Mouse (Mus musculus) heart, embryonic 10.5 days (tissue): ENCODE measurements around the gene Tmprss6. TPM values are rescaled to one million over a fixed set of nuclear protein-coding genes. Genes with fewer than 3 reads are reported as not detected.

Experiments
- DNase-seq: peaks from one replicate; pipeline ENCODE4 v3.0.0-alpha.2; 2017; ENCODE audit warnings: low spot score
- H3K27ac ChIP-seq: fragments of 300-500 bp; sonication (generic); 2 replicates; pipeline ENCODE4 v1.5.1; 2016; ENCODE audit warnings: mild to moderate bottlenecking
- H3K27me3 ChIP-seq: fragments of 300-500 bp; sonication (generic); 2 replicates; pipeline ENCODE4 v1.6.1; 2016; ENCODE audit warnings: mild to moderate bottlenecking; ENCODE audit not compliant: poor library complexity, insufficient read depth, severe bottlenecking
- H3K36me3 ChIP-seq: fragments of 300-500 bp; sonication (generic); 2 replicates; pipeline ENCODE4 v1.6.1; 2016; ENCODE audit warnings: mild to moderate bottlenecking, moderate library complexity
- H3K4me1 ChIP-seq: fragments of 300-500 bp; sonication (generic); 2 replicates; pipeline ENCODE4 v1.6.1; 2016; ENCODE audit warnings: mild to moderate bottlenecking
- H3K4me3 ChIP-seq: fragments of 300-500 bp; sonication (generic); 2 replicates; pipeline ENCODE4 v1.5.1; 2016; ENCODE audit warnings: mild to moderate bottlenecking, moderate library complexity
- H3K9me3 ChIP-seq: fragments of 300-500 bp; sonication (generic); 2 replicates; pipeline ENCODE4 v1.6.1; 2016; ENCODE audit warnings: mild to moderate bottlenecking, moderate library complexity
- WGBS: fragments of 180-500 bp; shearing (Covaris S2); methylation state at CpG from one replicate; pipeline ENCODE4 v1.1.7; 2016; 5-methylcytosine and 5-hydroxymethylcytosine counted together
- polyA plus RNA-seq: library from polyadenylated mRNA; unstranded; fragments of >200 nt; fragmentation: Nextera tagmentation; extraction: Ambion mirVana; gene quantifications from 2 replicates; pipeline ENCODE4 v1.2.1, GENCODE M21; 2016

Tmprss6 gene
- polyA plus RNA-seq, 1 experiment from 2014 or later, result 1.7 TPM

GRCm38 (mm10) chr15:78437237-78438017, 31.0 kb downstream of the Tmprss6 start:
- peaks cover 24% of the 10 kb centered on the region for H3K36me3 ChIP-seq
- peaks cover 39% of the 10 kb centered on the region for H3K27me3 ChIP-seq
- peaks cover 78% of the 10 kb centered on the region for H3K4me1 ChIP-seq
- WGBS, result 10% methylated on average over 23 of the region's 23 CpGs
- H3K4me3 ChIP-seq, result peak overlapping the region; percentile 56
- H3K27ac ChIP-seq, result peak overlapping the region; percentile 83
- DNase-seq, result no peak
- H3K9me3 ChIP-seq, result no peaks in the 10 kb centered on the region

- H3K36me3 ChIP-seq, result peaks cover 24% of the 10 kb centered on the region
- DNase-seq, result peak; percentile 87
- H3K27ac ChIP-seq, result peak overlapping the region; percentile 83
- peaks cover 39% of the 10 kb centered on the region for H3K27me3 ChIP-seq
- H3K4me1 ChIP-seq, result peaks cover 74% of the 10 kb centered on the region
- 13% methylated on average over 30 of the region's 32 CpGs for WGBS
- peak overlapping the region; percentile 56 for H3K4me3 ChIP-seq
- H3K9me3 ChIP-seq, result no peaks in the 10 kb centered on the region
Observed at GRCm38 (mm10) chr15:78436380-78437192, 31.8 kb downstream of the Tmprss6 start.

GRCm38 (mm10) chr15:78435681-78436080, 32.8 kb downstream of the Tmprss6 start:
- DNase-seq, result no peak
- Histone ChIP-seq H3K36me3 (peaks cover 31% of the 10 kb centered on the region), H3K27ac (0 out of 2 replicates have a peak overlapping the region, but pooled peaks have one; percentile 43), H3K4me3 (no peak overlapping the region), H3K27me3 (peaks cover 39% of the 10 kb centered on the region), H3K9me3 (no peaks in the 10 kb centered on the region), H3K4me1 (peaks cover 68% of the 10 kb centered on the region)
- 88% methylated on average over 11 of the region's 11 CpGs for WGBS

- Histone ChIP-seq H3K4me1 (peaks cover 66% of the 10 kb centered on the region), H3K36me3 (peaks cover 33% of the 10 kb centered on the region), H3K4me3 (no peak overlapping the region), H3K27me3 (peaks cover 39% of the 10 kb centered on the region), H3K27ac (peak overlapping the region; percentile 43; the same call in 1 of the 2 replicates), H3K9me3 (no peaks in the 10 kb centered on the region)
- DNase-seq, result no peak
- 33% methylated on average over 6 of the region's 6 CpGs for WGBS
Observed at GRCm38 (mm10) chr15:78434896-78435520, 33.4 kb downstream of the Tmprss6 start.

- Histone ChIP-seq H3K36me3 (peaks cover 33% of the 10 kb centered on the region), H3K4me3 (no peak overlapping the region), H3K27ac (no peak overlapping the region), H3K4me1 (peaks cover 53% of the 10 kb centered on the region), H3K27me3 (peaks cover 31% of the 10 kb centered on the region), H3K9me3 (no peaks in the 10 kb centered on the region)
- no peak for DNase-seq
- 80% methylated on average over 7 of the region's 7 CpGs for WGBS
Observed at GRCm38 (mm10) chr15:78431541-78432121, 36.8 kb downstream of the Tmprss6 start.

- DNase-seq, result no peak
- WGBS, result 87% methylated on average over 10 of the region's 10 CpGs
- Histone ChIP-seq H3K27ac (0 out of 2 replicates have a peak overlapping the region, but pooled peaks have one; percentile 3), H3K4me1 (peaks cover 45% of the 10 kb centered on the region), H3K4me3 (no peak overlapping the region), H3K27me3 (peaks cover 23% of the 10 kb centered on the region), H3K36me3 (peaks cover 32% of the 10 kb centered on the region), H3K9me3 (no peaks in the 10 kb centered on the region)
Observed at GRCm38 (mm10) chr15:78430874-78431273, 37.6 kb downstream of the Tmprss6 start.

GRCm38 (mm10) chr15:78429871-78430622, 38.4 kb downstream of the Tmprss6 start:
- WGBS, result 69% methylated on average over 13 of the region's 13 CpGs
- Histone ChIP-seq H3K36me3 (peaks cover 26% of the 10 kb centered on the region), H3K4me1 (peaks cover 37% of the 10 kb centered on the region), H3K9me3 (no peaks in the 10 kb centered on the region), H3K27ac (peak overlapping the region; percentile 3; the same call in 1 of the 2 replicates), H3K27me3 (peaks cover 17% of the 10 kb centered on the region), H3K4me3 (0 out of 2 replicates have a peak overlapping the region, but pooled peaks have one; percentile 73)
- DNase-seq, result no peak

GRCm38 (mm10) chr15:78429139-78429459, 39.3 kb downstream of the Tmprss6 start:
- WGBS, result 8% methylated on average over 3 of the region's 3 CpGs
- H3K27ac ChIP-seq, result peak overlapping the region; percentile 79
- peaks cover 36% of the 10 kb centered on the region for H3K4me1 ChIP-seq
- peaks cover 24% of the 10 kb centered on the region for H3K27me3 ChIP-seq
- no peak for DNase-seq
- H3K9me3 ChIP-seq, result no peaks in the 10 kb centered on the region
- H3K4me3 ChIP-seq, result peak overlapping the region; percentile 73
- H3K36me3 ChIP-seq, result peaks cover 23% of the 10 kb centered on the region

- Histone ChIP-seq H3K9me3 (no peaks in the 10 kb centered on the region), H3K27me3 (peaks cover 29% of the 10 kb centered on the region), H3K36me3 (peaks cover 18% of the 10 kb centered on the region), H3K27ac (peak within 1 kb of the TSS; percentile 79), H3K4me3 (peak within 1 kb of the TSS; percentile 73), H3K4me1 (peaks cover 36% of the 10 kb centered on the region)
- 1% methylated on average over 52 of the region's 52 CpGs for WGBS
- peak; percentile 90 for DNase-seq
Observed at GRCm38 (mm10) chr15:78428391-78429138, 39.9 kb downstream of the Tmprss6 start, which contains the start of gene Kctd17. Gene Kctd17, plus strand, starts transcription at chr15:78428564.

GRCm38 (mm10) chr15:78425230-78425629, 43.2 kb downstream of the Tmprss6 start:
- no peak overlapping the region for H3K27ac ChIP-seq
- H3K36me3 ChIP-seq, result 0 out of 2 replicates have a peak, but pooled peaks cover under 1% of the 10 kb centered on the region
- H3K9me3 ChIP-seq, result no peaks in the 10 kb centered on the region
- H3K27me3 ChIP-seq, result peaks cover 46% of the 10 kb centered on the region
- peaks cover 30% of the 10 kb centered on the region for H3K4me1 ChIP-seq
- no peak overlapping the region for H3K4me3 ChIP-seq
- WGBS, result 59% methylated on average over 4 of the region's 4 CpGs
- DNase-seq, result no peak

- no peaks in the 10 kb centered on the region for H3K9me3 ChIP-seq
- no peak for DNase-seq
- H3K27ac ChIP-seq, result no peak overlapping the region
- peaks cover 46% of the 10 kb centered on the region for H3K27me3 ChIP-seq
- WGBS, result 13% methylated on average over 11 of the region's 11 CpGs
- H3K36me3 ChIP-seq, result no peaks in the 10 kb centered on the region
- no peak overlapping the region for H3K4me3 ChIP-seq
- H3K4me1 ChIP-seq, result peaks cover 23% of the 10 kb centered on the region
Observed at GRCm38 (mm10) chr15:78424507-78424906, 43.9 kb downstream of the Tmprss6 start.
